Mouse (Mus musculus) right cerebral cortex, adult 18-20 months (tissue): ENCODE results near the gene Ranbp9.

ENCODE experiments used
- DNase-seq: peaks from one replicate; pipeline ENCODE4 v3.0.0; 2022; ENCODE audit warnings: mixed read lengths

Ranbp9 gene

DNA sequence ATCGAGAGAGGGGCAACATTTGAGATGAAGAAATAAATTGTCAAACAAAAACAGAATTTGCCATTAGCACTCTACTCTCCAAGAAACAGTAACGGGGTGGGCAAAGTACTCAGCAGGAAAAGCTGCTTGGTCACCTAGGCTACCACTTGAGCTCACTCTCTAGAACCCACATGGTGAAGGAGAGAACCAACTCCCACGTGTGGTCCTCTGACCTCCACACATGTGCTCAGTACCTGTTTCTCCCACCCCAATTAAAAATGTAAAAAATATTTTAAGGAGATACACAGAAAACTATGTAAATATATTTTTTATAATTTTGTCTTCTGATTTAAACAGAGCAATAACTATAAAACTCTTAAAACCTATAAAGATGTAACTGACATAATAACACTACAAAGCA lies 33.4 kb downstream of the Ranbp9 start:
- DNase-seq: no peak

- no peak for DNase-seq
These were observed 35.3 kb downstream of the Ranbp9 start for GRCm38 (mm10) chr13:43445754-43446153.

DNA sequence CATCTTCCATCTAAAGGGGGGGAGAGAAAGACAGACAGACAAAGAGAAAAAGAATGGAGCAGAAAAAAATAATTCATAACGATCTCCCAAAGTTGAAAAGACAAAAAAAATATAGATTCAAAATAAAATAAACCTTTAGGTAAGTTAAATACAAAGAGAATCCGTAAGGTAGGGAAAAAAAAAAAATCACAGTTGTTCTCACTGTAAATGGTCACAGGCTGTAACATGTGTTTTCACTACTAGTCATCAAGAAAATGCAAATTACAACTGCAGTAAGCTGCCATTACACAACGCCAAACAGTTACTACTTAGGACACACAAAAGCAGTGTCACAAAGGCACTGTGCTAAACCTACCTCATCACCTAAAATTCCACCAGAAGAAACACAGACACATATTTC lies 36.4 kb downstream of the Ranbp9 start:
- DNase-seq: no peak

- DNase-seq: no peak
These were observed 37.4 kb downstream of the Ranbp9 start for GRCm38 (mm10) chr13:43443706-43444105.

DNA sequence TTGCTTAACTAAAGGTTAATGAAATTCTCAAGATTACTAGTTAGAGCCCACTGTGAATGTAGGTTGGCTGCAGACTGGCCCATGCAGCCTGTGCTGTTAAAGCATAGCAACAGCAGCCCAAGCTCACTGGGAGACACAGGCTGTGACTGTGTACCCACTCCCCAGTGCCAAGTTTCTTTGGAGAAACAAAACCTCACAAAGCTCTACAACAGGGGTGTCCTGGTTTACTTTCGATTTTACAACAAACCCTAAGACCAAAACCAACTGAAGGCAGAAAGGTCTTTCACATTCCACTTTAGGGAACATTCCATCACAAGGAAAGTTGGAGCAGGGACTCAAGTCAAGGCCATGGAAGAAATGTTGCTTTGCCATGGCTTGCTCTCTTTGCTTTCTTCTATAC lies 38.5 kb downstream of the Ranbp9 start:
- no peak for DNase-seq

- no peak for DNase-seq
These were observed 40.7 kb downstream of the Ranbp9 start for GRCm38 (mm10) chr13:43440376-43440775.

DNA sequence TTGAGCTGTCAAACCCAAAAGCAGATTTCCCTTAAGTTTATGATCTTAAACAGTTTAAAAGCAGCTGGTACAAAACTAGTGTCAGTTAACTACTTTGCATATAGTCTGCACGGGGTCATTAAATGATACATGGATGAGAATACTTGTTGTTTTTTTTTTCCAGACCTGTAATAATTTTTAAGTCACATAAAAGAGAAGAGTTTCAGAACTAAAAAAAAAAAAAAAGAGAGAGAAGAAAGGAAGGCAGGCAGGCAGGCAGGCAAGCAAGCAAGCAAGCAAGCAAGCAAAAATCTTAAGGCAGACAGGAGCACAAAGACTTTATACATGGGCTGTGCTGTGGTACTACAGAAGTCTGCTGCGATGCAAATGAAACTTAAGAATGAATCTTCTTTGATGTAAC lies 47.7 kb downstream of the Ranbp9 start:
- DNase-seq: no peak

- no peak for DNase-seq
These were observed 52.6 kb downstream of the Ranbp9 start for GRCm38 (mm10) chr13:43428436-43428835.

GRCm38 (mm10) chr13:43415249-43415648 lies 65.8 kb downstream of the Ranbp9 start:
- DNase-seq: no peak

DNA sequence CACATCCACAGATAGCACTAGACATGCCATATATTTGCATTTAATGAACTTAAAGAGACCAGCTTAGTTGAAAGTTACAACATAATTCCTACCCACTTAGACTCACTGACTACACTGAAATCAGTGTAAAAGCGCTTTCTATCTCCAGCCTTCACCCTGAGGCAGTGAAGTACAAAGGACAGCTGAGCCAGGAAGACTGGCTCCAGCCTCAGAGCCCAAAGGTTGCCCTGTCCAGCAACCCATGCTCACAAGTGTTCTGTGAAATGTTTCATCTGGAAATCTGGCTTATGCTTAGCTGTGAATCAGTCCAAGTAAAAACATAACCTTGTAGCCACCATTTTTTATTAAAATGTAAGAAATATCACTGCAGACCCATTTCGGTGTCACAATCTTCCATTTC lies 67.5 kb downstream of the Ranbp9 start:
- no peak for DNase-seq

- peak; percentile 31 for DNase-seq
These were observed 68.8 kb downstream of the Ranbp9 start for GRCm38 (mm10) chr13:43412311-43412710.

DNA sequence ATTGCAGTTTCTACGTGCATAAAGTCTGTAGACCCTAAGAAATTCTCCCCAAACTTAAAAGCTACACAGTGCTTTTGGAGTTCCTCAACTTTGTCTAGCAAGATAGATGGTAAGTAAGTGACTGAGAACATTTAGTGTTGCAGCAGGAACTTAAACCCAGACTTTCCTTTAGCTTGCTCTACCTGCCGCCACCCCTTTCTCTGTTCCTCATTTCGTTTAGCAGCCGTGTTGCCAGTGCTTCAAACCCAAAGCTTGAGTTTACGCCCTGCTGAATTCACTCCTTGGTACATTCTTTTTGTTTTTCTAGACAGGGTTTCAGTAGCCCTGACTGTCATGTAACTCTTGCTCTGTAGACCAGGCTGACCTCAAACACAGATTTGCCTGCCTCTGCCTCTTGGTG lies 81.5 kb downstream of the Ranbp9 start:
- no peak for DNase-seq

GRCm38 (mm10) chr13:43398297-43399080 lies 82.6 kb downstream of the Ranbp9 start, which contains the start of gene Nol7:
Nol7 (plus strand) TSS chr13:43398390.
- DNase-seq: peak; percentile 96

DNA sequence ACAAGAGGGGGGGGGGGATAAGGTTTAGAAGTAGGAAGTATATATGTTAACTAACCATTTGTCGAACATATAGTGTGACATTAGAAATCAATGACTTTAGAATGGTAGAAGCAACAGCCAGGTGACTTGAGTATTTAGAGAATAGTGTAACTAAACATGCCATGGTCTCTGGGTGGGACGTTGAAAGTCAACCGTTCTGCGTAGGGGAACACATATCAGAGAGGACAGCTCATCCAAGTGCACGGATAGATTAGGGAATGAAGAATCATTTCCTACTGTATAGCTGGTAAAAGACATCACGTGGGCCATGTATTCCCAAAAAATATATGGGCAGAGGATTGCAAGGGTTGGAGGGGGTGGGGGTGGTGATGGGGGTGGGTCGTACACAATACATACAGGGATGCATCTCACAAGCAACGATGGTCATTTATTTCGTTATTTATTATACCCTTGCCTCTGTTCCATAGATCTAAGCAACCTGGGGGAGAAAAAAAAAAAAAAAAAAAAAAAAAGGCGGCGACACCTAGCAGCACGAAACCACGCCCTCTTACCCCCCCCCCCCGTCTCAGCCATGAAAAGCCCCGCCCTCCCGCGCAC lies 83.3 kb downstream of the Ranbp9 start:
- DNase-seq: no peak

- no peak for DNase-seq
These were observed 95.8 kb downstream of the Ranbp9 start for GRCm38 (mm10) chr13:43385321-43385720.

DNA sequence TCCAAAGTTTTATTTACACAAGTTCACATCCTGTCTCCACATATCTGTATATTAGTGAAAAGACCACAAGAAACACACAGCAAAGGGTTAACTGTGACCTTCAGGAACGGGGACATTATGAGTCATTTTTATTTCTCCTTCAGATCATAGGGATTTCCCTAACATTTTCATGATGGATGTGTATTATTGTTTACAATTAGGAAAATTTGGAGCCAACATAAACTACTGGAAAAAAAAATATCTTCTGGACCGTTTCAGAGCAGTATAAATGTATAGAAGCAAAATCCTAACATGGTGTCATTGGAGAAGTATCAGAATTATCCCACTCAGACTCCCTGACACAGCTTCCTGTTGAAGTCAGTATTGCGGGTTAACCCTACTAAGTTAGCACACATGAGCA lies 101.1 kb downstream of the Ranbp9 start:
- no peak for DNase-seq

GRCm38 (mm10) chr13:43374918-43375432 lies 106.1 kb downstream of the Ranbp9 start:
- no peak for DNase-seq

- no peak for DNase-seq
These were observed 106.9 kb downstream of the Ranbp9 start for GRCm38 (mm10) chr13:43374205-43374604.

- DNase-seq: no peak
These were observed 108.2 kb downstream of the Ranbp9 start for GRCm38 (mm10) chr13:43372892-43373291.

GRCm38 (mm10) chr13:43370063-43370462 lies 111.0 kb downstream of the Ranbp9 start:
- no peak for DNase-seq

- no peak for DNase-seq
These were observed 115.3 kb downstream of the Ranbp9 start for GRCm38 (mm10) chr13:43365825-43366184.

DNA sequence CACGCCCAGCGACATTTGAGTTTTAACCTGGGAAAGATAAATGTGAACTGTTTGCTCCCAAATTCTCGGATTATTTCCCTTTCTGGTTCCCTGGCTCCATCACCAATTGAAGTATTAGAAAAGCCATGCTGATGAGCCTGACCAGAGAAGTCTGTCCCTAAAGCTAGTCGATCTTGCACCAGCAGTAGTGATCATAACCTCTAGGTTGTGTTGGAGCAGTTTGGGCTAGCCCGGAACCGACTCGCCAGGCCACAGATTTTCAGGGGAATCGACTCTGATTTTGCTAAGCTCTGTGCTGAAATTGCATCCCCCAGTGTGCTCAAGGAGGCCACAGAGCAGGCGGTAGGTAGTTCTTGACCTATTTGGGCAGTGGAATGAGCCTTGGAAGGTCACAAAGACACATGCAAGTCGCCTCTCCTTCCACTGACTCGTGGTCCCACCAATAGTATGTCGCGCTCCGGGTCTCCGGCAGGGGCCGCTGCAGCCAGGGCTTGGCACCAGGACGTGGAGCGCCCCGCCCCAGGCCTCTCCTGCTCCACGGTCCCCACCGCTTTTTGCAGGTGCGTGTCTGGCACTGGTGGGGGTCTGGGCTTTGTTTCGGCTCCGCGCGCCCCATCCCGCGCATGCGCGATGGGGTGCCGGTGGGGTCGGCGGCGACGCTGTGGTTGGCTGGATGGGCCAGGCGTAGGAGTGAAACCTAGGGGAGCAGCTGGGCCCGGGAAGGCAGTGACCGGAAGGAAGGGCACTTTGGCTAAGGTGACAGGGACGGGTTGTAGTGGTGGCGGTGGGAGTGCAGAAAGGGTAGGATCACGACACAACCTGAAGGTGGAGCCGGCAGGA lies 115.9 kb downstream of the Ranbp9 start, which contains the start of gene Sirt5:
Gene Sirt5, plus strand, starts transcription at position 512 of the 840 bp plus-strand sequence.
- DNase-seq: peak; percentile 86

DNA sequence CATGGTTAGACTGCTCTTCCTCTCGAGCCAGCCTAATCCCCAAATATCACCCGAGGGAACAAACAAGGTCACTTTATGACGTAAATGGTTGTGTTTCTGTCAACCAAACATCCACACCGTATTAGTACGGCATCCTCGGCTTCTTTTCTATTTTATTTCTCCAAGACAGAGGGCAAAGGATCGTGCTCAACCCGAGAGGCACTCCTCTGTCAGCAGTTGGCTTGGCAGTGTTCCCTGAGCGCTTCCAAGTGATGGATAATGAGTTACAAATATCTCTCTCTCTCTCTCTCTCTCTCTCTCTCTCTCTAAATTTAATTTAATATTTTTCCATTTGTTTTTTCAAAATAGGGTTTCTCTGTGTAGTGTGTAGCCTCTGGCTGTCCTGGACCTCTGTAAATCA lies 118.7 kb downstream of the Ranbp9 start:
- DNase-seq: no peak
